Mouse (Mus musculus) kidney, postnatal 0 days (tissue): ENCODE results near the gene Ankrd26. TPM values are rescaled to one million over a fixed set of nuclear protein-coding genes. Genes with fewer than 3 reads are reported as not detected.
"Not testable (repeated sequence)": the region's sequence is repeated elsewhere in the genome, so short reads cannot be mapped to it uniquely, and the experiment has no call there.

Experiments
- ATAC-seq: fragments of 200-750 bp; cut with Nextera tagmentation; replicated peaks from 2 replicates; pipeline ENCODE4 v1.8.0; 2017; ENCODE audit warnings: low read depth, moderate number of reproducible peaks, moderate TSS enrichment, moderate library complexity; ENCODE audit not compliant: low FRiP score
- DNase-seq: peaks from one replicate; pipeline ENCODE4 v3.0.0-alpha.2; 2016; ENCODE audit warnings: low spot score
- H3K27ac ChIP-seq: fragments of 300-500 bp; sonication (generic); 2 replicates; pipeline ENCODE4 v1.5.1; 2014; ENCODE audit warnings: mild to moderate bottlenecking
- H3K27me3 ChIP-seq: fragments of 300-500 bp; sonication (generic); 2 replicates; pipeline ENCODE4 v1.6.1; 2014; ENCODE audit warnings: low read length, mixed read lengths; ENCODE audit not compliant: insufficient read depth
- H3K36me3 ChIP-seq: fragments of 300-500 bp; sonication (generic); 2 replicates; pipeline ENCODE4 v1.6.1; 2014; ENCODE audit warnings: low read length, mixed read lengths; ENCODE audit not compliant: insufficient read depth
- H3K4me1 ChIP-seq: fragments of 300-500 bp; sonication (generic); replicated peaks from 2 replicates; pipeline ENCODE4 v1.6.1; 2014; ENCODE audit warnings: antibody characterized with exemption, low read length, mixed read lengths; ENCODE audit not compliant: insufficient read depth
- H3K4me2 ChIP-seq: fragments of 300-500 bp; sonication (generic); 2 replicates; pipeline ENCODE4 v1.6.1; 2014; ENCODE audit warnings: mild to moderate bottlenecking, low read length, moderate library complexity, mixed read lengths
- H3K4me3 ChIP-seq: fragments of 300-500 bp; sonication (generic); replicated peaks from 2 replicates; pipeline ENCODE4 v1.5.1; 2014; ENCODE audit warnings: low read depth, low read length
- H3K9ac ChIP-seq: fragments of 300-500 bp; sonication (generic); 2 replicates; pipeline ENCODE4 v1.6.1; 2014; ENCODE audit warnings: low read depth, low read length
- H3K9me3 ChIP-seq: fragments of 300-500 bp; sonication (generic); replicated peaks from 2 replicates; pipeline ENCODE4 v1.6.1; 2016; ENCODE audit warnings: low read length, inconsistent platforms, mixed read lengths
- CTCF ChIP-seq: IDR thresholded peaks from 2 replicates; pipeline ENCODE4 v1.5.1; 2016; ENCODE audit warnings: antibody characterized with exemption, low read depth, mild to moderate bottlenecking, moderate library complexity
- WGBS: fragments of 180-500 bp; shearing (Covaris S2); extraction: QIAGEN DNeasy Blood & Tissue Kit; methylation state at CpG from one replicate; pipeline ENCODE4 v1.1.7; 2014; 5-methylcytosine and 5-hydroxymethylcytosine counted together
- polyA plus RNA-seq: library from polyadenylated mRNA; unstranded; fragments of >200 nt; fragmentation: Nextera tagmentation; extraction: Ambion mirVana; gene quantifications from 2 replicates; pipeline ENCODE4 v1.2.1, GENCODE M21; 2015

Ankrd26 gene
- polyA plus RNA-seq, 1 experiment from 2014 or later: 11.1 TPM

DNA sequence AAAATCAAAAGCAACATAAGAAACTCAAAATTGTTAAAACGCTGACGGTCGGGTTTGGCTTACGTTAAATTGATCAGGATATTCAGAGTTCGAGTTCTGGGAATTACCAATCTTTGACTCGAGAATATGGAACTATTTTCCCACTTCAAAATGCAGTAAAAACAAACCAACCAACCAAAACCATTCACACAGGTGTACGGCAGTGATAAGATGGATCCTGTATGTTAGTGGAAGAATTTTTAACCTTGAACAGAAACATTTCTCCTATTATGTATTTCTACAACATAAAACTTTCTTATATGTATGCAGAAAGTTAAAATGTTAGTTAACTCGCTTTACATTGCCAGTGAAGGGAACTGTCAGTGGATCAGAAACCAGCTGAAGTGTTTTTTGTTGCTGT, 801 bp downstream of the Ankrd26 start:
- WGBS: 79% methylated on average over 8 of the region's 8 CpGs
- no peak for ATAC-seq
- no peak overlapping the region for H3K27ac ChIP-seq
- H3K36me3 ChIP-seq: peaks cover 15% of the 10 kb centered on the region; the same call in 1 of the 2 replicates
- peak overlapping the region; percentile 69 for H3K4me3 ChIP-seq
- peak overlapping the region; percentile 99 for H3K4me2 ChIP-seq
- H3K4me1 ChIP-seq: 0 out of 2 replicates have a peak, but pooled peaks cover 3% of the 10 kb centered on the region
- no peaks in the 10 kb centered on the region for H3K9me3 ChIP-seq
- no peaks in the 10 kb centered on the region for H3K27me3 ChIP-seq
- peak overlapping the region; percentile 73 for H3K9ac ChIP-seq
- DNase-seq: no peak
- no peak for TF ChIP-seq CTCF

DNA sequence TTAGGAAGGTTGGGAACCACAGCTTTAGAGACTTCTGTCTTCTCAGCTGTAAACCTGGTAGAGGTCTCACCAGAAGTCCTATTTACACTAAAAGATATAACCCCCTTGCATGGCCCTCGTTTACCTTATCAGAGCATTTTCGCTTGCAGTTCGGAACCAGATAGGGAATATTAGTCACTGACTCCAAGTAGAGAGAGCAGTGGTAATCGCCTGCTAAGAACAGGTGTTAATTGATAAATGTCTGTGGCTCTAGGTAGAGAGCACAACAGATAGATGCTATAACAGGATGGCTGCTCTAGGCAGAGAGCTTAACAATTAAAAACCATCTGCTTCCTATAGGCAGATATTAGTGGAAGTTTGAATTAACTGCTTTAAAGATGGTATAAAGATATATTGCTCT, 23.4 kb downstream of the Ankrd26 start:
- 96% methylated on average over 4 of the region's 4 CpGs for WGBS
- Histone ChIP-seq H3K27me3 (no peaks in the 10 kb centered on the region), H3K4me3 (no peak overlapping the region), H3K36me3 (peaks cover 22% of the 10 kb centered on the region; the same call in 1 of the 2 replicates), H3K27ac (no peak overlapping the region), H3K4me2 (no peak overlapping the region), H3K9ac (no peak overlapping the region), H3K4me1 (no peaks in the 10 kb centered on the region), H3K9me3 (no peaks in the 10 kb centered on the region)
- no peak for DNase-seq
- ATAC-seq: no peak
- TF ChIP-seq CTCF: no peak

DNA sequence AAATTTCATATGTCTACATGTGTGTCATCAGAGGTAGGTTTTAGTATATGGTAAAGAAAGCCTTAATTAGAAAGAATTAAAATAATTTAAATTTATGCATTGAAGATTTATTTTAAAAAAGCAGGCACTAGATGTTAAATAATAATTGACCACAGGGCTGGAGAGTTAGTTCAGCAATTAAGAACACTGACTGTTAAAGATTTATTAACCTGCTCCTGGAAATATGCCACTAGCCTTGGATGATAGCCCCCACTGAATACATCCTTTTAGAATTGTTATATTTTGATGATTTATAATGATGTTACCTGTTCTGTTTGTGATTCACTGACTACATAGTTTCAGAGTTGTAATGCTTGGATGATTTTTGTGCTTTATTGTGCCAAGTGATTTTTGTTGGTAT, 24.8 kb downstream of the Ankrd26 start:
- not testable (repeated sequence) for H3K27ac ChIP-seq, H3K9me3 ChIP-seq, ATAC-seq, H3K4me2 ChIP-seq, H3K27me3 ChIP-seq, H3K4me3 ChIP-seq, H3K4me1 ChIP-seq, DNase-seq, H3K9ac ChIP-seq
- H3K36me3 ChIP-seq: peaks cover 21% of the 10 kb centered on the region; the same call in 1 of the 2 replicates

- Histone ChIP-seq H3K4me1 (no peaks in the 10 kb centered on the region), H3K27ac (no peak overlapping the region), H3K27me3 (no peaks in the 10 kb centered on the region), H3K36me3 (peaks cover 33% of the 10 kb centered on the region; the same call in 1 of the 2 replicates), H3K9me3 (no peaks in the 10 kb centered on the region), H3K4me3 (no peak overlapping the region), H3K4me2 (no peak overlapping the region), H3K9ac (no peak overlapping the region)
- no peak for DNase-seq
- no peak for TF ChIP-seq CTCF
- no peak for ATAC-seq
- WGBS: 88% methylated on average over 10 of the region's 10 CpGs
These were observed 26.7 kb downstream of the Ankrd26 start for GRCm38 (mm10) chr6:118535321-118535720.

GRCm38 (mm10) chr6:118533381-118533780, 28.6 kb downstream of the Ankrd26 start:
- no peak overlapping the region for H3K4me3 ChIP-seq
- no peak for TF ChIP-seq CTCF
- no peak overlapping the region for H3K27ac ChIP-seq
- WGBS: 91% methylated on average over 9 of the region's 9 CpGs
- H3K9me3 ChIP-seq: no peaks in the 10 kb centered on the region
- no peak for DNase-seq
- no peaks in the 10 kb centered on the region for H3K27me3 ChIP-seq
- H3K4me1 ChIP-seq: no peaks in the 10 kb centered on the region
- H3K4me2 ChIP-seq: no peak overlapping the region
- H3K9ac ChIP-seq: no peak overlapping the region
- no peak for ATAC-seq
- peaks cover 34% of the 10 kb centered on the region; the same call in 1 of the 2 replicates for H3K36me3 ChIP-seq

GRCm38 (mm10) chr6:118520668-118521067, 41.4 kb downstream of the Ankrd26 start:
- H3K36me3 ChIP-seq: peaks cover 33% of the 10 kb centered on the region
- no peak for TF ChIP-seq CTCF
- 91% methylated on average over 7 of the region's 7 CpGs for WGBS

DNA sequence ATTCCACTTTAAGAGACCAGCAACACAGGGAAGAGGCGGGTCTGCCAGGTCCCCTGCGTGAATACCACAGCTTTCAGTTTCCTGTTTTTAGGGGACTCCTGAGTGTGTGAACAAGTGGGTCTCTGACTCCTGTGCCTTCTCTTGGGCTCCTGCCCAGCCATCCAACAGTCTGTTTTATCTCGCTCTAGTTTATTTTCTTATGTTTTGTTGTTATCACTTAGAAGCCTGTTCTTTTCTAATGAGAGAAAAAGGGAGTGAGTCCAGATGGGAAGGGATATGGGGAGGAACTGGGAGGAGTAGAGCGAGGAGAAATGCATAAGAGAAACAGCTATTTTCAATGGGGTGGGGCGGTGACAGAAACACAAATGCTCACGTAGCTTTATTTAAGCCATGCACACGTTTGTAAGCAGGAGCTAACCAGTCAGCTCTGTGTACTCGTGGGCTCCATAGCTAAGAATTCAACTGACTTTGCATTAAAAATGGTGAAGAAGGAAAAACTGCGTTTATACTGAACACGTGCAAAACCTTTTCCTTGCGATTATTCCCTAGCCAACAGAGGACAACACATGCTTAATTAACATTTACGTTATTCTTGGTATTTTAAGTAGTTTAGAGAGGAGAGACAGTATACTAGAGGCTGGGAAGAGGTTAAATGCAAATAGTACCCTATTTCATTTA, 48.6 kb downstream of the Ankrd26 start:
- ATAC-seq (no peak), DNase-seq (no peak)
- peaks cover 30% of the 10 kb centered on the region for H3K36me3 ChIP-seq
- 93% methylated on average over 12 of the region's 12 CpGs for WGBS
- no peak for TF ChIP-seq CTCF
- H3K9me3 ChIP-seq: no peaks in the 10 kb centered on the region
- no peak overlapping the region for H3K27ac ChIP-seq
- H3K4me3 ChIP-seq: no peak overlapping the region
- no peaks in the 10 kb centered on the region for H3K4me1 ChIP-seq
- no peaks in the 10 kb centered on the region for H3K27me3 ChIP-seq
- no peak overlapping the region for H3K4me2 ChIP-seq
- no peak overlapping the region for H3K9ac ChIP-seq

More at GRCm38 (mm10) chr6:118520668-118521067, 41.4 kb downstream of the Ankrd26 start:
- no peak overlapping the region for H3K27ac ChIP-seq
- no peaks in the 10 kb centered on the region for H3K27me3 ChIP-seq
- ATAC-seq (no peak), DNase-seq (no peak)
- no peak overlapping the region for H3K4me3 ChIP-seq
- no peaks in the 10 kb centered on the region for H3K9me3 ChIP-seq
- H3K9ac ChIP-seq: no peak overlapping the region
- no peaks in the 10 kb centered on the region for H3K4me1 ChIP-seq
- H3K4me2 ChIP-seq: no peak overlapping the region
